13 mouse cellular contexts compared by ENCODE assay signal in genomic region chr4:128689739-128690304, GRCm38 (mm10). TPM values are rescaled to one million over a fixed set of nuclear protein-coding genes. Genes with fewer than 3 reads are reported as not detected.
DNase-seq lines count a peak whose midpoint lies in the region; ATAC-seq and TF ChIP-seq lines count a peak whose summit lies in the region.
"Had no signal": no experiment of that assay in that cellular context is flagged by ENCODE, and none has a peak within 500 bp of the region (broad histone marks: within the 10 kb centered on the region; RNA-seq: fewer than 3 reads in every experiment).

No protein-coding gene starts in this region.

- no peak for TF ChIP-seq CTCF in small intestine, adult 2 months (IDR thresholded peaks at IDR 0.05; ENCODE audit: extremely low read depth, insufficient read length, insufficient replicate concordance, low read depth, low read length)

- H3K27ac ChIP-seq in neural tube, embryonic 11.5 days (ENCODE audit: low read depth, low read length): no peak overlapping the region
- H3K27ac ChIP-seq in small intestine, adult 2 months (ENCODE audit: insufficient read depth, low read depth, low read length): 0 out of 2 replicates have a peak overlapping the region, but pooled peaks have one; percentile 0
- H3K27ac ChIP-seq: heart, adult 2 months; liver, embryonic 13.5 days; macrophage had no signal

- TF ChIP-seq POLR2A in small intestine, adult 2 months (IDR thresholded peaks at IDR 0.05; ENCODE audit: low read depth, low read length): no peak

- H3K4me2 ChIP-seq in neural tube, embryonic 11.5 days (ENCODE audit: low read depth): peak overlapping the region; percentile 26; the same call in 1 of the 2 replicates
- H3K4me2 ChIP-seq: liver, embryonic 13.5 days had no signal

- no peaks in the 10 kb centered on the region for H3K36me3 ChIP-seq in neural tube, embryonic 11.5 days (ENCODE audit: control insufficient read depth, insufficient read depth, low read length)
- peaks cover 34% of the 10 kb centered on the region for H3K36me3 ChIP-seq in megakaryocyte, embryonic 14.5 days (replicated peaks; ENCODE audit: low read length)
- no peaks in the 10 kb centered on the region for H3K36me3 ChIP-seq in small intestine, adult 2 months (ENCODE audit: control insufficient read depth, insufficient read depth, low read length)
- H3K36me3 ChIP-seq: liver, embryonic 13.5 days had no signal

- ATAC-seq in neural tube, embryonic 11.5 days (ENCODE audit: insufficient read depth, low FRiP score, low TSS enrichment): no peak

- no peak overlapping the region for H3K4me3 ChIP-seq in neural tube, embryonic 11.5 days (ENCODE audit: low read depth, low read length)
- H3K4me3 ChIP-seq in megakaryocyte, embryonic 14.5 days (replicated peaks): peak overlapping the region; percentile 88
- no peak overlapping the region for H3K4me3 ChIP-seq in small intestine, adult 2 months (ENCODE audit: low read depth, low read length)
- H3K4me3 ChIP-seq: heart, adult 2 months; liver, embryonic 13.5 days had no signal

- no peaks in the 10 kb centered on the region for H3K27me3 ChIP-seq in neural tube, embryonic 11.5 days (ENCODE audit: control insufficient read depth, insufficient read depth, low read length)
- no peaks in the 10 kb centered on the region for H3K27me3 ChIP-seq in megakaryocyte, embryonic 14.5 days (replicated peaks)
- H3K27me3 ChIP-seq in small intestine, adult 2 months (ENCODE audit: control insufficient read depth, insufficient read depth, low read length): no peaks in the 10 kb centered on the region
- H3K27me3 ChIP-seq: liver, embryonic 13.5 days had no signal

- no peaks in the 10 kb centered on the region for H3K9me3 ChIP-seq in neural tube, embryonic 11.5 days (ENCODE audit: control insufficient read depth, low read length)
- H3K9me3 ChIP-seq in megakaryocyte, embryonic 14.5 days: no peaks in the 10 kb centered on the region
- H3K9me3 ChIP-seq: liver, embryonic 13.5 days had no signal

- H3K9ac ChIP-seq in neural tube, embryonic 11.5 days (ENCODE audit: low read length): no peak overlapping the region
- H3K9ac ChIP-seq: liver, embryonic 13.5 days had no signal

- intact Hi-C loops in left cerebral cortex, postnatal 10 days (cut with DNase I): no loop called here

- DNase-seq in adrenal gland, adult 2 months: peak; percentile 23
- DNase-seq in adrenal gland, postnatal 4 days (ENCODE audit: low spot score in 2 of 2): no peak
- no peak for DNase-seq in neural tube, embryonic 11.5 days (ENCODE audit: low spot score)
- no peak for DNase-seq in neural tube, embryonic 10.5 days (ENCODE audit: extremely low spot score, low spot score)
- DNase-seq in heart, adult 9 months (ENCODE audit: low spot score in 2 of 2): no peak
- no peak for DNase-seq in left cerebral cortex, postnatal 10 days (ENCODE audit: extremely low spot score in 1 of 2, low spot score in 2 of 2)
- DNase-seq: heart, adult 2 months; heart, postnatal 4 days; kidney, postnatal 14 days; liver, embryonic 13.5 days had no signal

- 73% methylated on average over 6 of the region's 6 CpGs for WGBS in neural tube, embryonic 11.5 days
- WGBS in small intestine, adult 2 months: 57% methylated on average over 6 of the region's 6 CpGs

- peaks cover 44% of the 10 kb centered on the region for H3K4me1 ChIP-seq in neural tube, embryonic 11.5 days (ENCODE audit: control insufficient read depth, insufficient read depth, low read length)
- peaks cover 100% of the 10 kb centered on the region for H3K4me1 ChIP-seq in megakaryocyte, embryonic 14.5 days
- peaks cover 7% of the 10 kb centered on the region; the same call in 1 of the 2 replicates for H3K4me1 ChIP-seq in small intestine, adult 2 months (ENCODE audit: control insufficient read depth, insufficient read depth, insufficient read length, low read length)

RNA-seq across cellular contexts. Expression of gene Phc2, which starts 35.3 kb away (rescaled TPM):
- 10 to 100 TPM; 72.6 to 91.6 TPM for total RNA-seq in adrenal gland, adult 2 months (2021)
- 84.0 and 89.4 TPM in 2 replicates for polyA plus RNA-seq in adrenal gland, adult 2 months (2012; rRNA removed)
- total RNA-seq in adrenal gland, postnatal 4 days (2021): 10 to 100 TPM; 91.8 to 95.1 TPM
- 109 and 123 TPM in 2 replicates for polyA plus RNA-seq in neural tube, embryonic 11.5 days (2014; fragmentation: Nextera tagmentation; extraction: Ambion mirVana)
- 56.0 and 121 TPM in 2 replicates for polyA plus RNA-seq in megakaryocyte, embryonic 14.5 days (2012; ENCODE audit: insufficient read depth, low replicate concordance)
- polyA plus RNA-seq in small intestine, adult 2 months (2012; rRNA removed): 42.0 and 83.8 TPM in 2 replicates
- 10 to 100 TPM; 65.1 to 71.4 TPM for total RNA-seq in left cerebral cortex, postnatal 10 days (2021)
